Mouse (Mus musculus) lung, postnatal 0 days (tissue): ENCODE results near the gene Actn3. TPM values are rescaled to one million over a fixed set of nuclear protein-coding genes. Genes with fewer than 3 reads are reported as not detected.

Source experiments
- ATAC-seq: fragments of 200-750 bp; cut with Nextera tagmentation; 2 replicates; pipeline ENCODE4 v1.8.0; 2017; ENCODE audit warnings: moderate library complexity
- DNase-seq: peaks from one replicate; pipeline ENCODE4 v3.0.0-alpha.2; 2016; ENCODE audit warnings: low spot score
- H3K27ac ChIP-seq: fragments of 300-500 bp; sonication (generic); 2 replicates; pipeline ENCODE4 v1.5.1; 2014; ENCODE audit warnings: antibody characterized with exemption, mild to moderate bottlenecking, low read length, mixed read lengths
- H3K27me3 ChIP-seq: fragments of 300-500 bp; sonication (generic); replicated peaks from 2 replicates; pipeline ENCODE4 v1.6.1; 2014; ENCODE audit warnings: low read length, mixed read lengths; ENCODE audit not compliant: insufficient read depth
- H3K36me3 ChIP-seq: fragments of 300-500 bp; sonication (generic); 2 replicates; pipeline ENCODE4 v1.6.1; 2014; ENCODE audit warnings: low read length, mixed read lengths; ENCODE audit not compliant: insufficient read depth
- H3K4me1 ChIP-seq: fragments of 300-500 bp; sonication (generic); 2 replicates; pipeline ENCODE4 v1.6.1; 2014; ENCODE audit warnings: antibody characterized with exemption, low read depth, low read length, mixed read lengths; ENCODE audit not compliant: insufficient read depth
- H3K4me2 ChIP-seq: fragments of 300-500 bp; sonication (generic); replicated peaks from 2 replicates; pipeline ENCODE4 v1.6.1; 2014; ENCODE audit warnings: low read depth, mild to moderate bottlenecking, low read length, moderate library complexity, mixed read lengths
- H3K4me3 ChIP-seq: fragments of 300-500 bp; sonication (generic); 2 replicates; pipeline ENCODE4 v1.5.1; 2014; ENCODE audit warnings: low read depth, low read length
- H3K9ac ChIP-seq: fragments of 300-500 bp; sonication (generic); replicated peaks from 2 replicates; pipeline ENCODE4 v1.6.1; 2014; ENCODE audit warnings: low read depth, mild to moderate bottlenecking
- H3K9me3 ChIP-seq: fragments of 300-500 bp; sonication (generic); 2 replicates; pipeline ENCODE4 v1.6.1; 2016; ENCODE audit warnings: low read length, mixed read lengths
- CTCF ChIP-seq: IDR thresholded peaks from 2 replicates; pipeline ENCODE4 v1.5.1; 2016; ENCODE audit warnings: antibody characterized with exemption, mild to moderate bottlenecking
- EP300 ChIP-seq: IDR thresholded peaks from 2 replicates; pipeline ENCODE4 v1.6.1; 2016; ENCODE audit warnings: antibody characterized with exemption, mild to moderate bottlenecking, control low read depth
- WGBS: fragments of 180-500 bp; shearing (Covaris S2); extraction: QIAGEN DNeasy Blood & Tissue Kit; methylation state at CpG from one replicate; pipeline ENCODE4 v1.1.7; 2014; 5-methylcytosine and 5-hydroxymethylcytosine counted together
- polyA plus RNA-seq: library from polyadenylated mRNA; unstranded; fragments of >200 nt; fragmentation: Nextera tagmentation; extraction: Ambion mirVana; gene quantifications from 2 replicates; pipeline ENCODE4 v1.2.1, GENCODE M21; 2015

The Actn3 gene
- 0.27 and 0.40 TPM in 2 replicates for polyA plus RNA-seq

GRCm38 (mm10) chr19:4877785-4878184 is at the start of gene Actn3:
TSS of gene Actn3 (minus strand) at chr19:4877909.
- 4% methylated on average over 17 of the region's 17 CpGs for WGBS
- Histone ChIP-seq H3K4me3 (peak within 1 kb of the TSS; percentile 80), H3K36me3 (no peaks in the 10 kb centered on the region), H3K9me3 (no peaks in the 10 kb centered on the region), H3K9ac (peak within 1 kb of the TSS; percentile 82), H3K4me2 (peak within 1 kb of the TSS; percentile 97), H3K4me1 (peaks cover 4% of the 10 kb centered on the region; the same call in 1 of the 2 replicates), H3K27me3 (0 out of 2 replicates have a peak, but pooled peaks cover 3% of the 10 kb centered on the region), H3K27ac (peak within 1 kb of the TSS; percentile 26; the same call in 1 of the 2 replicates)
- TF ChIP-seq EP300 = no peak
- TF ChIP-seq CTCF = no peak
- DNase-seq = peak; percentile 38
- peak; percentile 5; the same call in 1 of the 2 replicates for ATAC-seq

GRCm38 (mm10) chr19:4925121-4925860 is 47.6 kb upstream of the Actn3 start:
- Histone ChIP-seq H3K9me3 (no peaks in the 10 kb centered on the region), H3K4me1 (peaks cover 8% of the 10 kb centered on the region; the same call in 1 of the 2 replicates), H3K9ac (no peak overlapping the region), H3K4me2 (no peak overlapping the region), H3K4me3 (no peak overlapping the region), H3K27me3 (no peaks in the 10 kb centered on the region), H3K27ac (no peak overlapping the region), H3K36me3 (peaks cover 21% of the 10 kb centered on the region)
- 95% methylated on average over 11 of the region's 11 CpGs for WGBS
- ATAC-seq = no peak
- TF ChIP-seq CTCF (no peak), EP300 (no peak)
- no peak for DNase-seq

GRCm38 (mm10) chr19:4919652-4920051 is 41.9 kb upstream of the Actn3 start:
- Histone ChIP-seq H3K4me3 (no peak overlapping the region), H3K36me3 (peaks cover 58% of the 10 kb centered on the region), H3K9me3 (no peaks in the 10 kb centered on the region), H3K4me2 (no peak overlapping the region), H3K27me3 (no peaks in the 10 kb centered on the region), H3K27ac (no peak overlapping the region), H3K9ac (no peak overlapping the region), H3K4me1 (no peaks in the 10 kb centered on the region)
- TF ChIP-seq EP300 = no peak
- TF ChIP-seq CTCF = no peak
- no peak for DNase-seq
- 79% methylated on average over 6 of the region's 6 CpGs for WGBS
- no peak for ATAC-seq

- Histone ChIP-seq H3K27ac (no peak overlapping the region), H3K4me1 (no peaks in the 10 kb centered on the region), H3K4me3 (no peak overlapping the region), H3K9me3 (no peaks in the 10 kb centered on the region), H3K9ac (no peak overlapping the region), H3K27me3 (no peaks in the 10 kb centered on the region), H3K4me2 (no peak overlapping the region), H3K36me3 (peaks cover 62% of the 10 kb centered on the region)
- ATAC-seq (no peak), DNase-seq (no peak)
- no peak for TF ChIP-seq CTCF
- no peak for TF ChIP-seq EP300
- WGBS = 67% methylated on average over 10 of the region's 10 CpGs
Observed at GRCm38 (mm10) chr19:4916827-4917226, 39.1 kb upstream of the Actn3 start.

- Histone ChIP-seq H3K9me3 (no peaks in the 10 kb centered on the region), H3K36me3 (peaks cover 65% of the 10 kb centered on the region), H3K27ac (no peak overlapping the region), H3K9ac (no peak overlapping the region), H3K4me3 (no peak overlapping the region), H3K4me2 (no peak overlapping the region), H3K27me3 (no peaks in the 10 kb centered on the region), H3K4me1 (no peaks in the 10 kb centered on the region)
- ATAC-seq (no peak), DNase-seq (no peak)
- 89% methylated on average over 15 of the region's 15 CpGs for WGBS
- no peak for TF ChIP-seq CTCF
- no peak for TF ChIP-seq EP300
Observed at GRCm38 (mm10) chr19:4915924-4916603, 38.4 kb upstream of the Actn3 start.

GRCm38 (mm10) chr19:4909376-4909775 is 31.7 kb upstream of the Actn3 start:
- Histone ChIP-seq H3K4me3 (no peak overlapping the region), H3K9me3 (no peaks in the 10 kb centered on the region), H3K9ac (no peak overlapping the region), H3K36me3 (peaks cover 34% of the 10 kb centered on the region), H3K27me3 (no peaks in the 10 kb centered on the region), H3K4me1 (no peaks in the 10 kb centered on the region), H3K4me2 (no peak overlapping the region), H3K27ac (no peak overlapping the region)
- no peak for DNase-seq
- no peak for ATAC-seq
- WGBS = 84% methylated on average over 7 of the region's 7 CpGs
- TF ChIP-seq EP300 = no peak
- no peak for TF ChIP-seq CTCF
